Mouse (Mus musculus): ENCODE data around the gene Cct5.

- TF ChIP-seq CTCF (IDR thresholded peaks at IDR 0.05; ENCODE audit: control insufficient read depth, insufficient read depth, low read length) (no peak), POLR2A (IDR thresholded peaks at IDR 0.05; ENCODE audit: borderline replicate concordance, control insufficient read depth, low read depth, low read length) (no peak)
Measured at GRCm38 (mm10) chr15:31573287-31573686, 28.3 kb downstream of the Cct5 start.
